Mouse (Mus musculus) G1E-ER4 (cell line): Measurements from ENCODE around the gene Ttc32. TPM values are rescaled to one million over a fixed set of nuclear protein-coding genes. Genes with fewer than 3 reads are reported as not detected.

Experiments
- GATA1 ChIP-seq: IDR thresholded peaks from one replicate; pipeline ENCODE4 v1.8.0; 2012; ENCODE audit warnings: low read length, inconsistent platforms
- polyA plus RNA-seq: library from polyadenylated mRNA; stranded (reverse); fragments of >175 nt; gene quantifications from 2 replicates; pipeline ENCODE4 v1.2.3, GENCODE M21; 2012

Gene Ttc32
- polyA plus RNA-seq: not detected in 2 replicates

- no peak for TF ChIP-seq GATA1
Measured at GRCm38 (mm10) chr12:9029888-9030723, at the start of gene Ttc32. Ttc32 (plus strand) TSS chr12:9029997.

DNA sequence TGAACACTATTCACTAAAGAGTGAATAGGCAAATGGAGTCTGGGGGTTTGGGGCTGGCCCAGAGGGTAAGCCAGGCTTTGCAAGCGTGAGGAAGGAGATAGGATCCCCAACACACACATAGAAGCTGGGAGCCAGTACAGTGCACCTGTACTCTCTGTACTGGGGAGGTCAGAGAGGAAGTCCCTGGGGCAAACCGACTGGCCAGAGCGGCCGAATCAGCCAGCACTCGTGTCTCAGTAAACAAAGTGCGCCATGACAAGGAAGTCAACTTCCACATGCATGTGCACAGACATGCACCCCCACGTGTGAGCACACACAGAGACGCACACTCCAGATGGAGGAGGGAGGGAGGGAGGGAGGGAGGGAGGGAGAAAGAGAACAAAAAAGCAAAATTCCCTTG, 36.6 kb upstream of the Ttc32 start:
- no peak for TF ChIP-seq GATA1

DNA sequence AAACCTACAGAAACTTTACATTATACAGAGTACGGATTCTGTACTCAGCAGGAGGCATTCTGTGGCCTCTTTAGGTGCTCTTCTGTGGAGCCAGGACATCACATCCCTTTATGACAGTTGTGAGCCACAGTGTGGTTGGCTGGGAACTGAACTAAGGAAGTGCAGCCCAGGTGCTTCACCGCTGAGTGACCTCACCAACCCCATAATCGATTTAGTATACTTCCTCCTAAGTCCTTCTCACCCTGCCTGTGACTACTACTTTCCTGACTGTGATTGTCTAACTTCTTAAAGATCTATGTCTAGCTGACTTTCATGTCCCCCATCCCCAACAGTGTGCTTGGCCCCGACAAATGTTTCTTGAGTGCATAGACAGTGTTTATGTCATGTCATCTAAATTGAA, 31.5 kb upstream of the Ttc32 start:
- no peak for TF ChIP-seq GATA1

DNA sequence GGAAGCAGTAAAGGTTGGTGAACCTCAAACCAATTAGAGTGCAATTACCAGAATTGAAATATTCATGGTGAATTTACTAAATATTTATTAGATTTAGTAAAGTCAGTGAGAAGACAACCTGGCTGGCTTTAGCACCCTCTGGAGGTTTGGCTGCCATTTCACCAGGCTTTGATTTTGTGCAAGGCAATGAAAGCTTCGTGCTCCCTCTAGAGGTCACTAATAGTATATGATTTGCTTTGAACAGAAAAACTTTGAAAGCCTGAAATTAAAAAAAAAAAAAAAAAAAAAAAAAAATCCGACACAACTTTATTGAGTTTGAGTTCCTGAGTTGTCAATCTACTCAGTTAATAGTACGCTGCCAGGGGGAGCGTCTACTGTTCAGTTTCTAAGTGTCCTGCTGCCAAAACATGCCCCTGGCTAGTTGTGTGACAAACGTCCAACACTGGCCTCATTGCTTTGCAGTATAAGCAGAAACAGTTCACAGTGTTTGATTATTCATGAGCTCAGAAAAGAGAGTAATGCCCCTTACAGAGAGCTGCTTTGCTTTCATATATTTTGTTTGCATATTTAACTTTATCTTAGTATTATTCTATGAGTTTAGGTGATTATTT, 27.7 kb upstream of the Ttc32 start:
- TF ChIP-seq GATA1: no peak

- TF ChIP-seq GATA1: no peak
Measured at GRCm38 (mm10) chr12:9007146-9007545, 22.7 kb upstream of the Ttc32 start.

- no peak for TF ChIP-seq GATA1
Measured at GRCm38 (mm10) chr12:9007811-9008210, 22.0 kb upstream of the Ttc32 start.

DNA sequence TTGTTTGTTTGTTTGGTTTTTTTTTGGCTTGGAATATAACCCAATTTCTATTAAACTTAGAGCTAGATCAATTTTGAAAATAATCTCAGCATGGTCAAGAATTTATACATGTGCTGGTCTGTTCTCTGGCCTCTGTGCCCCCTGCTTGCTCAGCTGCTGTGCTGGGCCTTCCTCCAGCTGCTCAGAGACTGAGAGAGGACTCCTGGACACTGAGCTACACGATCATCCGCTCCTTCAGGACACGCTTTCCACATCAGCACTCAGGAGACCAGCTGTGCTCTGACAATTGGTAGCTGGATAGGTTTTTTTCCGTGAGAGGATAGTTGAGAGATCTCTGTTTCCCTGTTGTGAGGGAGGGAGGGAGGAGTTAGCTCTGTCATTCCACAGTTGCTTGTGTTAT, 19.5 kb upstream of the Ttc32 start:
- no peak for TF ChIP-seq GATA1

DNA sequence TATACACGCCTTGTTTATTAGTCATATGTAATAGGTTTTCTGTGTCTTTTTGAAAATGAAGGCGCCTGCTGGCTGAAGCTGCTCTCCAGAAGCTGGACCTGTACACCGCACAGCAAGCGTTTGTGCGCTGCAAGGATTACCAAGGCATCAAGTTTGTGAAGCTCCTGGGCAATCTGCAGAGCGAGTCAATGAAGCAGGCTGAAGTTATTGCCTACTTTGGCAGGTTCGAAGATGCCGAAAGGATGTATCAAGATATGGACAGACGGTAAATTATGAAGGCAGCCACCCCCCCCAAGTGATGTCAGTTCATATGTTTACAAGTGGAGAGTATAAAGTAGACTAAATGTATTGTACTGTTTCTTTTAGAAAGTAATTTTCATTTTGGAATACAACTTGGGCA, 13.4 kb upstream of the Ttc32 start:
- no peak for TF ChIP-seq GATA1

DNA sequence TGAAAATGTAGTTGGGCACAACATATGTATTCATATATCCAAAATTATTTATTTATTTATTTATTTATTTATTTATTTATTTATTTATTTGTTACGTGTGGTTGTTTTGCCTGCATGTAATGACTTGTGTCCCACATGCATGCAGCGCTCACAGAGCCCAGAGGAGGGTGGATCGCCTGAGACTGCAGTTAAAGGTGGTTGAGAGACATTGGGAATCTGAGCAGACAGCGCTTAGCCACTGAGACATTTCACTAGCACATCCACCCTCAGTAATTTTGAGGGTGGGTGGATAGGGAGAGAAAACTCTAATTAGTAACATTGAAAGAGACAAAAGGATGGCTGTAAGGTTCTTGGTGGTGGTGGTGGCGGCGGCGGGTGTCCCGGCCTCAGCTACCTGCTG, 9.4 kb upstream of the Ttc32 start:
- no peak for TF ChIP-seq GATA1

DNA sequence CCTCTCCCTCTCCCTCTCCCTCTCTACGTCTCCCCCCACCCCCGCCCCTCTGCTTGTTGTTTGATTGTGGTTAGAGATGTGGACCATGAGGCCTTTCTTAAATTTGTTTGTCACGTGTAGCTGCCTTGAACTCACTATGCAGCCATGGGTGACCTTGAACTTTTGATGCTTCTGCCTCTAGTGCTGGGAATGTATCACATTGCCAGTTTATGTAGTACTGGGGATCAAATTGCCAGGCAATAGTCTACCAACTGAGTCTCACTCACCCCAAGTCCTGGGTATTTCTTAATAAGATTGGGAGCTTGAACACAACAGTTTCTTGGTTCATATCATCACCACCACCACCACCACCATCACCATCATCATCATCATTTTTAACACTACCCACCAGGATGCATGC, 8.8 kb upstream of the Ttc32 start:
- no peak for TF ChIP-seq GATA1

DNA sequence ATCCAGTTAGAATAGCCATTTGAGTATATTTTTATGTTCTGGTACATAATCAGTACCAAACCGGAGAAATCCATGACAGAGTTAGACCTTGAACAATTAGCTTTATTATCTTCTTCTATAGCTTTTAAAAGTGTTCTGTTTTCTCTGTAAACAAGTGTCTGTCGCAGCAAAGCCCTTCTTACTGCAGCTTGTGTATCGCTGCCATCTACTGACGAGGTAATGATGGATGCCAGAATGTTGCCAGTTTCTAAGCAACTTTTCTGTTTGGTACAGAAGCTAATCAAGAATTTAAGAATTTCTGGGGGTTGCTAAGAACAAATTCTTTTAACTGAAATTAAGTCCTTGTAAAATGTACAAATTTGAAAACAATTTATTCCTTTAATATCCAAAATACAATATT, 6.8 kb upstream of the Ttc32 start:
- no peak for TF ChIP-seq GATA1

GRCm38 (mm10) chr12:9024071-9024470, 5.7 kb upstream of the Ttc32 start:
- TF ChIP-seq GATA1: no peak

- no peak for TF ChIP-seq GATA1
Measured at GRCm38 (mm10) chr12:9024736-9025135, 5.1 kb upstream of the Ttc32 start.

DNA sequence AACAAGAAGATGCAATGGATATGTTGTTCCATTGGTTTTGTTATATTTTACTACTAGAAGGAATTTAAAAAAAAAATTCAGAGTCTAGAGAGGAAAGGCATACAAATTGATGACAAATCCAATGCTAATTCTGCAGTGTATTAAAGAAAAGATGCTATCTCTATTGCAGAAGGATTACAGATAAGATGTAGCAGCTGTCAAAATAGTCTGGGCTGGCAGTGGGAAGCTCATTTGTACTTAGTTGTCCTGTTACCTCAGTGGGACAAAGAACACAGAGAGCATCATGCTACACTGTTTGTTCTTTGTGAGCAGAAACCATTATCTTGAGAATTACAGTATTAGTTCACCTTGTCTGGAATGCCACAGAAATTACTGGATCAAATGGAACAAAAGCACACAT, 3.0 kb upstream of the Ttc32 start:
- TF ChIP-seq GATA1: no peak

DNA sequence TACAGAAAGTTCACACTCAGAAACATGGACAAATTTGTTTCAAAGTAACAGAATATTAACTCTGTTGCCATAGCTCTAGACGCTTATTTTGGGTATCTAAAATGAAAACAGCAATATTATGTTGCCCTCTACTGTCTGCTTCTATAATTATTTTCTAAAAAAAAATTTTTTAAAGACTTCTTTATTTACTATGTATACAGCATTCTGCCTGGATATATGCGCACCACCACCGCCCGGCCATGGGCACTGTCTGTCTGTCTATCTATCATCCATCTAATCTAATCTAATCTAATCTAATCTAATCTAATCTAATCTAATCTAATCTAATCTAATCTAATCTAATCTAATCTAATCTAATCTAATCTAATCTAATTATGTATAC, 300 bp upstream of the Ttc32 start:
- no peak for TF ChIP-seq GATA1

DNA sequence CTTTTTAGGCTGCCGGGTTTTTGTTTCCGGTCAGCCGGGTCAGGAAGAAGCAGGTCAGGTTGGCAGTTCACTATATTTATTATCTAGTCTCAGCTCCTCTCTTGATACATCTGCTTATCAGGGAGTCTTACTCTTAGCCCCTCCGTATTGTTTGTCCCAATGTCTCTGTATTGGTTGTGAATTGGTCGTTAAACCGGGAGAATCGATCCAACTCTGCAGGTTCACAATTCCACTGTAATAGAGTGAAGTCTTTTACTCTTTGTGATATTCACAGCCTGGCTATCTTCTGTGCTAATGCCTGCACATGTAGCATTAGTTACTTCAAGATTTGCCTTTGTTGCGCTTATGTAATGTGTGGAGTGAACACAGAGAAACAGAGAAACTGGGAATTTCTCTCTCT, 1.4 kb downstream of the Ttc32 start:
- no peak for TF ChIP-seq GATA1

DNA sequence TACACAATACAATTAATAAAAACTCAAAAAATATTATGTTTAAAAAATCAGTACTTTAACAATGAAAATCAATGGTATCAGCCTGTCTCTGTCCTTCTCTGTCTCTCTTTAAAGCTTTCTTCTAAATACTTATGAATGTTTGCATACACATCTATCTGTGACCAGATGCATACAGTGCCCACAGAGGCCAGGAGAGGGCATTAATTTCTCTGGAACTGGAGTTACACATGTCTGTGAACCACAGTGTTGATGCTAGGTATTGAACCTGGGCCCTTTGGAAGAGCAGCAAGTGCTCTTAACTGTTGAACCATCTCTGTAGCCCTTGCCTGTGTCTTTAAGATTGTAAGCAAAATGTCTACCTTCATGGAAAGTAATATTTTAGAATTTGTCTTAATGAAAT, 3.3 kb downstream of the Ttc32 start:
- no peak for TF ChIP-seq GATA1
